Mouse (Mus musculus) intestine, embryonic 14.5 days (tissue): ENCODE results near the gene Slc35e4. TPM values are rescaled to one million over a fixed set of nuclear protein-coding genes. Genes with fewer than 3 reads are reported as not detected.

ENCODE experiments used
- ATAC-seq: fragments of 200-750 bp; cut with Nextera tagmentation; replicated peaks from 2 replicates; pipeline ENCODE4 v1.8.0; 2017; ENCODE audit warnings: low read depth, moderate number of reproducible peaks, moderate TSS enrichment, moderate library complexity; ENCODE audit not compliant: low FRiP score, low TSS enrichment
- DNase-seq: peaks from one replicate; pipeline ENCODE4 v3.0.0-alpha.2; 2018; ENCODE audit warnings: low spot score
- H3K27ac ChIP-seq: fragments of 300-500 bp; sonication (generic); 2 replicates; pipeline ENCODE4 v1.5.1; 2014; ENCODE audit warnings: low read depth, mild to moderate bottlenecking, control low read depth
- H3K27me3 ChIP-seq: fragments of 300-500 bp; sonication (generic); replicated peaks from 2 replicates; pipeline ENCODE4 v1.6.1; 2014; ENCODE audit warnings: low read length, control low read depth; ENCODE audit not compliant: control insufficient read depth, insufficient read depth
- H3K36me3 ChIP-seq: fragments of 300-500 bp; sonication (generic); 2 replicates; pipeline ENCODE4 v1.6.1; 2014; ENCODE audit warnings: low read length, control low read depth; ENCODE audit not compliant: control insufficient read depth, insufficient read depth
- H3K4me1 ChIP-seq: fragments of 300-500 bp; sonication (generic); replicated peaks from 2 replicates; pipeline ENCODE4 v1.6.1; 2014; ENCODE audit warnings: low read length, control low read depth, mixed read lengths; ENCODE audit not compliant: control insufficient read depth, insufficient read depth
- H3K4me2 ChIP-seq: fragments of 300-500 bp; sonication (generic); 2 replicates; pipeline ENCODE4 v1.6.1; 2014; ENCODE audit warnings: low read length
- H3K4me3 ChIP-seq: fragments of 300-500 bp; sonication (generic); 2 replicates; pipeline ENCODE4 v1.5.1; 2014; ENCODE audit warnings: low read depth, low read length, control low read depth, mixed read lengths
- H3K9ac ChIP-seq: fragments of 300-500 bp; sonication (generic); 2 replicates; pipeline ENCODE4 v1.6.1; 2014; ENCODE audit warnings: mild to moderate bottlenecking, low read length
- H3K9me3 ChIP-seq: fragments of 300-500 bp; sonication (generic); 2 replicates; pipeline ENCODE4 v1.6.1; 2016; ENCODE audit warnings: low read length, control low read depth; ENCODE audit not compliant: control insufficient read depth
- WGBS: fragments of 180-500 bp; shearing (Covaris S2); extraction: QIAGEN DNeasy Blood & Tissue Kit; methylation state at CpG from one replicate; pipeline ENCODE4 v1.1.7; 2014; 5-methylcytosine and 5-hydroxymethylcytosine counted together
- polyA plus RNA-seq: library from polyadenylated mRNA; unstranded; fragments of >200 nt; fragmentation: Nextera tagmentation; extraction: Ambion mirVana; gene quantifications from 2 replicates; pipeline ENCODE4 v1.2.1, GENCODE M21; 2014

Gene Slc35e4
- polyA plus RNA-seq, 1 experiment from 2014 or later = 2.3 TPM

- H3K27ac ChIP-seq = no peak overlapping the region
- no peaks in the 10 kb centered on the region for H3K9me3 ChIP-seq
- ATAC-seq (no peak), DNase-seq (no peak)
- H3K4me2 ChIP-seq = no peak overlapping the region
- H3K27me3 ChIP-seq = no peaks in the 10 kb centered on the region
- H3K9ac ChIP-seq = no peak overlapping the region
- H3K4me1 ChIP-seq = no peaks in the 10 kb centered on the region
- H3K36me3 ChIP-seq = peaks cover 29% of the 10 kb centered on the region; the same call in 1 of the 2 replicates
- 93% methylated on average over 10 of the region's 10 CpGs for WGBS
- no peak overlapping the region for H3K4me3 ChIP-seq
Measured at GRCm38 (mm10) chr11:3925916-3926315, 11.5 kb upstream of the Slc35e4 start.

- Histone ChIP-seq H3K9me3 (no peaks in the 10 kb centered on the region), H3K27ac (no peak overlapping the region), H3K4me3 (no peak overlapping the region), H3K9ac (no peak overlapping the region), H3K27me3 (no peaks in the 10 kb centered on the region), H3K4me1 (no peaks in the 10 kb centered on the region), H3K4me2 (no peak overlapping the region), H3K36me3 (peaks cover 29% of the 10 kb centered on the region; the same call in 1 of the 2 replicates)
- ATAC-seq = no peak
- WGBS = 92% methylated on average over 6 of the region's 6 CpGs
- DNase-seq = no peak
Measured at GRCm38 (mm10) chr11:3922731-3923130, 8.3 kb upstream of the Slc35e4 start.

- H3K4me2 ChIP-seq = no peak overlapping the region
- H3K4me3 ChIP-seq = no peak overlapping the region
- peaks cover 29% of the 10 kb centered on the region; the same call in 1 of the 2 replicates for H3K36me3 ChIP-seq
- H3K4me1 ChIP-seq = no peaks in the 10 kb centered on the region
- ATAC-seq (no peak), DNase-seq (no peak)
- no peak overlapping the region for H3K27ac ChIP-seq
- H3K27me3 ChIP-seq = no peaks in the 10 kb centered on the region
- H3K9ac ChIP-seq = no peak overlapping the region
- H3K9me3 ChIP-seq = no peaks in the 10 kb centered on the region
- 95% methylated on average over 9 of the region's 9 CpGs for WGBS
Measured at GRCm38 (mm10) chr11:3922115-3922514, 7.7 kb upstream of the Slc35e4 start.

GRCm38 (mm10) chr11:3921281-3921850, 6.9 kb upstream of the Slc35e4 start:
- peaks cover 21% of the 10 kb centered on the region; the same call in 1 of the 2 replicates for H3K36me3 ChIP-seq
- no peaks in the 10 kb centered on the region for H3K9me3 ChIP-seq
- no peak overlapping the region for H3K9ac ChIP-seq
- DNase-seq = no peak
- no peak overlapping the region for H3K27ac ChIP-seq
- H3K4me3 ChIP-seq = no peak overlapping the region
- H3K27me3 ChIP-seq = no peaks in the 10 kb centered on the region
- no peaks in the 10 kb centered on the region for H3K4me1 ChIP-seq
- ATAC-seq = 0 out of 2 replicates have a peak, but pooled peaks have one; percentile 13
- WGBS = 33% methylated on average over 8 of the region's 8 CpGs
- H3K4me2 ChIP-seq = no peak overlapping the region

GRCm38 (mm10) chr11:3920476-3920875, 6.0 kb upstream of the Slc35e4 start:
- Histone ChIP-seq H3K4me3 (no peak overlapping the region), H3K4me2 (no peak overlapping the region), H3K9ac (no peak overlapping the region), H3K4me1 (no peaks in the 10 kb centered on the region), H3K27ac (no peak overlapping the region), H3K27me3 (no peaks in the 10 kb centered on the region), H3K9me3 (no peaks in the 10 kb centered on the region), H3K36me3 (peaks cover 14% of the 10 kb centered on the region; the same call in 1 of the 2 replicates)
- ATAC-seq = no peak
- 84% methylated on average over 7 of the region's 7 CpGs for WGBS
- DNase-seq = no peak

- no peak overlapping the region for H3K4me3 ChIP-seq
- no peaks in the 10 kb centered on the region for H3K27me3 ChIP-seq
- H3K36me3 ChIP-seq = peaks cover 4% of the 10 kb centered on the region; the same call in 1 of the 2 replicates
- no peak overlapping the region for H3K4me2 ChIP-seq
- no peak overlapping the region for H3K27ac ChIP-seq
- H3K9ac ChIP-seq = no peak overlapping the region
- no peaks in the 10 kb centered on the region for H3K4me1 ChIP-seq
- DNase-seq (no peak), ATAC-seq (no peak)
- 68% methylated on average over 1 of the region's 1 CpGs for WGBS
- H3K9me3 ChIP-seq = no peaks in the 10 kb centered on the region
Measured at GRCm38 (mm10) chr11:3918738-3919137, 4.3 kb upstream of the Slc35e4 start.

GRCm38 (mm10) chr11:3913316-3914108, 952 bp downstream of the Slc35e4 start:
- no peaks in the 10 kb centered on the region for H3K36me3 ChIP-seq
- 1% methylated on average over 65 of the region's 65 CpGs for WGBS
- H3K9ac ChIP-seq = peak overlapping the region; percentile 36; the same call in 1 of the 2 replicates
- peak; percentile 89 for DNase-seq
- peak overlapping the region; percentile 64 for H3K27ac ChIP-seq
- peaks cover 4% of the 10 kb centered on the region for H3K4me1 ChIP-seq
- H3K4me2 ChIP-seq = peak overlapping the region; percentile 84
- H3K27me3 ChIP-seq = peaks cover 7% of the 10 kb centered on the region; the same call in 1 of the 2 replicates
- peak; percentile 85 for ATAC-seq
- H3K4me3 ChIP-seq = peak overlapping the region; percentile 50
- H3K9me3 ChIP-seq = no peaks in the 10 kb centered on the region

GRCm38 (mm10) chr11:3912875-3913271, 1.6 kb downstream of the Slc35e4 start:
- ATAC-seq (0 out of 2 replicates have a peak, but pooled peaks have one; percentile 16), DNase-seq (peak; percentile 68)
- H3K9ac ChIP-seq = peak overlapping the region; percentile 36; the same call in 1 of the 2 replicates

More at GRCm38 (mm10) chr11:3912875-3913271, 1.6 kb downstream of the Slc35e4 start:
- Histone ChIP-seq H3K4me2 (peak overlapping the region; percentile 84), H3K36me3 (no peaks in the 10 kb centered on the region), H3K27me3 (peaks cover 7% of the 10 kb centered on the region; the same call in 1 of the 2 replicates), H3K9me3 (no peaks in the 10 kb centered on the region), H3K4me1 (peaks cover 4% of the 10 kb centered on the region), H3K27ac (no peak overlapping the region), H3K4me3 (peak overlapping the region; percentile 50)
- 4% methylated on average over 16 of the region's 16 CpGs for whole genome bisulfite sequencing
